Mouse (Mus musculus) ES-Bruce4 (cell line): ENCODE measurements at regions not wholly inside any gene's neighbourhood (a gene's known extent, or its start where the extent isn't known, plus 50 kb on each side); places are given as distances from the start of the nearest gene placed in this dataset.

Source experiments
- H3K27ac ChIP-seq: 2 replicates; pipeline ENCODE4 v1.5.1; 2012; ENCODE audit warnings: low read length, inconsistent platforms; ENCODE audit not compliant: insufficient read depth
- H3K27me3 ChIP-seq: 2 replicates; pipeline ENCODE4 v1.6.1; 2012; ENCODE audit warnings: mild to moderate bottlenecking, low read length, inconsistent platforms; ENCODE audit not compliant: control insufficient read depth, poor library complexity, insufficient read depth, severe bottlenecking
- H3K36me3 ChIP-seq: 2 replicates; pipeline ENCODE4 v1.6.1; 2012; ENCODE audit warnings: inconsistent platforms, mild to moderate bottlenecking, low read length, moderate library complexity; ENCODE audit not compliant: control insufficient read depth, poor library complexity, insufficient read depth, severe bottlenecking
- H3K4me1 ChIP-seq: one replicate; pipeline ENCODE4 v1.8.1; 2011; ENCODE audit warnings: low read length; ENCODE audit not compliant: control insufficient read depth, insufficient read depth
- H3K4me3 ChIP-seq: 2 replicates; pipeline ENCODE4 v1.5.1; 2011; ENCODE audit warnings: low read depth, mild to moderate bottlenecking, low read length
- H3K9ac ChIP-seq: 2 replicates; pipeline ENCODE4 v1.6.1; 2012; ENCODE audit warnings: low read depth, mild to moderate bottlenecking, inconsistent platforms; ENCODE audit not compliant: poor library complexity, severe bottlenecking
- H3K9me3 ChIP-seq: replicated peaks from 2 replicates; pipeline ENCODE4 v1.6.1; 2012; ENCODE audit warnings: mild to moderate bottlenecking, low read length, inconsistent platforms; ENCODE audit not compliant: control insufficient read depth, poor library complexity, insufficient read depth, severe bottlenecking
- CTCF ChIP-seq: IDR thresholded peaks from one replicate; pipeline ENCODE4 v1.8.1; 2011; ENCODE audit warnings: low read depth, low read length
- EP300 ChIP-seq: IDR thresholded peaks from 2 replicates; pipeline ENCODE4 v1.6.1; 2011; ENCODE audit warnings: low read depth, low read length; ENCODE audit not compliant: insufficient read depth
- POLR2A ChIP-seq: IDR thresholded peaks from one replicate; pipeline ENCODE4 v1.8.1; 2011; ENCODE audit warnings: low read length; ENCODE audit not compliant: insufficient read depth

GRCm38 (mm10) chr4:9115874-9116273 is 877.0 kb upstream of the Car8 start:
- Histone ChIP-seq H3K4me1 (no peaks in the 10 kb centered on the region), H3K4me3 (no peak overlapping the region), H3K36me3 (no peaks in the 10 kb centered on the region), H3K27ac (no peak overlapping the region), H3K27me3 (no peaks in the 10 kb centered on the region), H3K9ac (no peak overlapping the region), H3K9me3 (no peaks in the 10 kb centered on the region)
- TF ChIP-seq CTCF (no peak), EP300 (no peak), POLR2A (no peak)

- H3K4me1 ChIP-seq = peaks cover 2% of the 10 kb centered on the region
- H3K27ac ChIP-seq = no peak overlapping the region
- no peaks in the 10 kb centered on the region for H3K27me3 ChIP-seq
- no peaks in the 10 kb centered on the region for H3K9me3 ChIP-seq
- no peak overlapping the region for H3K4me3 ChIP-seq
- TF ChIP-seq POLR2A (no peak), EP300 (no peak), CTCF (no peak)
- no peak overlapping the region for H3K9ac ChIP-seq
- H3K36me3 ChIP-seq = no peaks in the 10 kb centered on the region
Observed at GRCm38 (mm10) chr4:9113982-9114381, 875.1 kb upstream of the Car8 start.

- Histone ChIP-seq H3K4me3 (no peak overlapping the region), H3K27me3 (no peaks in the 10 kb centered on the region), H3K27ac (no peak overlapping the region), H3K9me3 (no peaks in the 10 kb centered on the region), H3K4me1 (peaks cover 2% of the 10 kb centered on the region), H3K36me3 (no peaks in the 10 kb centered on the region), H3K9ac (no peak overlapping the region)
- no peak for TF ChIP-seq POLR2A
- TF ChIP-seq CTCF = no peak
- no peak for TF ChIP-seq EP300
Observed at GRCm38 (mm10) chr4:9110355-9110754, 871.5 kb upstream of the Car8 start.

- peaks cover 2% of the 10 kb centered on the region for H3K4me1 ChIP-seq
- 0 out of 2 replicates have a peak, but pooled peaks cover 2% of the 10 kb centered on the region for H3K9me3 ChIP-seq
- no peak overlapping the region for H3K9ac ChIP-seq
- H3K27ac ChIP-seq = no peak overlapping the region
- no peak for TF ChIP-seq CTCF
- TF ChIP-seq POLR2A = no peak
- no peak for TF ChIP-seq EP300
- H3K27me3 ChIP-seq = no peaks in the 10 kb centered on the region
- H3K36me3 ChIP-seq = no peaks in the 10 kb centered on the region
- no peak overlapping the region for H3K4me3 ChIP-seq
Observed at GRCm38 (mm10) chr4:9107295-9107694, 868.5 kb upstream of the Car8 start.

- no peak overlapping the region for H3K27ac ChIP-seq
- TF ChIP-seq CTCF = no peak
- TF ChIP-seq POLR2A = no peak
- no peak for TF ChIP-seq EP300
- H3K4me1 ChIP-seq = peaks cover 2% of the 10 kb centered on the region
Observed at GRCm38 (mm10) chr4:9106778-9107177, 867.9 kb upstream of the Car8 start.

GRCm38 (mm10) chr4:9104657-9105056 is 865.8 kb upstream of the Car8 start:
- TF ChIP-seq EP300 (no peak), CTCF (no peak), POLR2A (no peak)

More at GRCm38 (mm10) chr4:9106778-9107177, 867.9 kb upstream of the Car8 start:
- Histone ChIP-seq H3K36me3 (no peaks in the 10 kb centered on the region), H3K9me3 (0 out of 2 replicates have a peak, but pooled peaks cover 2% of the 10 kb centered on the region), H3K4me3 (no peak overlapping the region), H3K9ac (no peak overlapping the region), H3K27me3 (no peaks in the 10 kb centered on the region)

GRCm38 (mm10) chr4:9103958-9104357 is 865.1 kb upstream of the Car8 start:
- no peaks in the 10 kb centered on the region for H3K36me3 ChIP-seq
- H3K4me1 ChIP-seq = no peaks in the 10 kb centered on the region
- TF ChIP-seq POLR2A = no peak
- TF ChIP-seq EP300 = no peak
- no peak for TF ChIP-seq CTCF
- 0 out of 2 replicates have a peak, but pooled peaks cover 2% of the 10 kb centered on the region for H3K9me3 ChIP-seq
- no peak overlapping the region for H3K4me3 ChIP-seq
- no peaks in the 10 kb centered on the region for H3K27me3 ChIP-seq
- no peak overlapping the region for H3K27ac ChIP-seq
- no peak overlapping the region for H3K9ac ChIP-seq

More at GRCm38 (mm10) chr4:9104657-9105056, 865.8 kb upstream of the Car8 start:
- no peaks in the 10 kb centered on the region for H3K4me1 ChIP-seq
- no peak overlapping the region for H3K27ac ChIP-seq
- H3K9me3 ChIP-seq = 0 out of 2 replicates have a peak, but pooled peaks cover 2% of the 10 kb centered on the region
- no peaks in the 10 kb centered on the region for H3K36me3 ChIP-seq
- H3K4me3 ChIP-seq = no peak overlapping the region
- no peak overlapping the region for H3K9ac ChIP-seq
- H3K27me3 ChIP-seq = no peaks in the 10 kb centered on the region
